Mouse (Mus musculus): ENCODE data around the gene Hcar2. TPM values are rescaled to one million over a fixed set of nuclear protein-coding genes. Genes with fewer than 3 reads are reported as not detected.

Hcar2 gene
- polyA plus RNA-seq, 1 experiment from 2014 or later = not detected

DNA sequence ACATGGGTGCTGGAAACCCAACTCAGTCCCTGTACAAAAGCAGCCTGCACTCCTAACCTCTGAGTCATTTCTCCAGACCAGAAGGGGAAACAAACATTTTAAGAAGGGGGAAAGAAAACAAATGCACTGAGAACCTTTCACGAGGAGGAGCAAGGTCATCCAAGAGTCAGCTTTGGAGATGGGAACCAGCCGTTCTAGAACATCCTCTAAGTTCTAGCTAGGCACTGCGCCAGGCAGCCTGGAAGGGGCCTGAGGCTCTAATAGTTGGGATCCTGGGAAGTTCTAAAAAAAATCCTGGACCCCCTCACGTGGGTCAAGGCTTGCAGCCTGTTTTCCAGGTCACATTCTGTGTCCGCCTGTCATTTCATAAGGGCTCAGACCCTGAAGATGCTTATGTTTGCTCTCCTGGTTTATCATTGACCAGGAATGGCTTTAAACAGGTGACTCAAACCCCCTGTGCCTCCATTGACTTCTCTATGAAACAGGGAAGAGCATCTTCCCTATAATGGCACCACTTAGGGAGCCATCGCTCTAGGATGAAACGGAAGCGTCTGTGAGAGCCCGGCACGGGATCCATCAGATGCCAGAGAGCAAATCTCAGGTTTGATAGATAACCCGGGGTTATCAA, 11.3 kb downstream of the Hcar2 start:
- H3K27me3 ChIP-seq (ENCODE audit: poor library complexity, severe bottlenecking) = no peaks in the 10 kb centered on the region
- H3K27ac ChIP-seq = no peak overlapping the region
- H3K9me3 ChIP-seq = 0 out of 2 replicates have a peak, but pooled peaks cover 6% of the 10 kb centered on the region
- H3K4me1 ChIP-seq = peaks cover 2% of the 10 kb centered on the region; the same call in 1 of the 2 replicates
- H3K4me3 ChIP-seq = no peak overlapping the region
- WGBS = 92% methylated on average over 11 of the region's 11 CpGs
- no peaks in the 10 kb centered on the region for H3K36me3 ChIP-seq (replicated peaks)
- no peak for DNase-seq (ENCODE audit: extremely low spot score, low spot score)

DNA sequence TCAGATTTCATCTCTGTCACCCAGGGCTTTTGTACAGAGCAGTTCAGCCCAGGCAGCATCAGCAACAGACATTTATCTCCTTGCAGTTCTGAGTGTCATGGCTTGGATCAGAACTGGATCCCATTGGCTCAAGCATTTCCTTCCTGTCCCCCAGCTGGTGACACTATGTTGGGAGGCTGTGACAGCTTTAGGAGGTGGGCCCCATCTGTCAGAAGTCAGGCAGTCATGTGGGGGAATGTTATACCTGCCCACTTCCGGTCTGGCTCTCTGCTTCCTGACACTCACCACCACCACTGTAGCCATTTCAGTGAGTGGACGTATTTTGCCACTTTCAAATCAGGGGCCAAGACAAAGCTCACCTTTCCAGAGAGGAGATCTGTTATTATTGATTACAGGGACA, 13.9 kb downstream of the Hcar2 start:
- WGBS = 67% methylated on average over 2 of the region's 2 CpGs
- Histone ChIP-seq H3K27ac (no peak overlapping the region), H3K4me1 (no peaks in the 10 kb centered on the region), H3K36me3 (replicated peaks) (no peaks in the 10 kb centered on the region), H3K4me3 (no peak overlapping the region), H3K27me3 (ENCODE audit: poor library complexity, severe bottlenecking) (no peaks in the 10 kb centered on the region), H3K9me3 (0 out of 2 replicates have a peak, but pooled peaks cover 6% of the 10 kb centered on the region)
- DNase-seq (ENCODE audit: extremely low spot score, low spot score) = no peak

DNA sequence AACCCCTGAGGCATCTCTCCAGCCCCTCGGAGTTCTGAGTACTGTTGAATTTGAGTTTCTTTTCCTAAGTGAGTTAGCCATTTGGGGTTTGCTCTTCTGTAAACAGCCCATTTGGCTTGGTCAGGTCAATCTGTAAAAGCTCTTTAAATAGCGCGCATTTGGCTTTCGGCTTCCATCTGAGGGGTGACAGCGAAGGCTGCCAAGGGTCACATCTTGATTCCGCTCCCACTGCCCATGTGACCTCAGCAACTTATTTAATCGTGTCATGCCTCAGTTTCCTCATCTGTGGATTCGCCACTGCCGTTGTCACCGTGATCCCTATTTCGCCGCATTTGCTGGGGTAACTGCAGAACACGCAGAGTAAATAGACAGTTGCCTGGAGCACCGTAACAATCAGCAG, 21.0 kb downstream of the Hcar2 start:
- Histone ChIP-seq H3K4me1 (0 out of 2 replicates have a peak, but pooled peaks cover 9% of the 10 kb centered on the region), H3K36me3 (replicated peaks) (no peaks in the 10 kb centered on the region), H3K27ac (no peak overlapping the region), H3K4me3 (no peak overlapping the region), H3K27me3 (ENCODE audit: poor library complexity, severe bottlenecking) (no peaks in the 10 kb centered on the region), H3K9me3 (no peaks in the 10 kb centered on the region)
- DNase-seq (ENCODE audit: extremely low spot score, low spot score) = no peak
- WGBS = 96% methylated on average over 14 of the region's 14 CpGs

DNA sequence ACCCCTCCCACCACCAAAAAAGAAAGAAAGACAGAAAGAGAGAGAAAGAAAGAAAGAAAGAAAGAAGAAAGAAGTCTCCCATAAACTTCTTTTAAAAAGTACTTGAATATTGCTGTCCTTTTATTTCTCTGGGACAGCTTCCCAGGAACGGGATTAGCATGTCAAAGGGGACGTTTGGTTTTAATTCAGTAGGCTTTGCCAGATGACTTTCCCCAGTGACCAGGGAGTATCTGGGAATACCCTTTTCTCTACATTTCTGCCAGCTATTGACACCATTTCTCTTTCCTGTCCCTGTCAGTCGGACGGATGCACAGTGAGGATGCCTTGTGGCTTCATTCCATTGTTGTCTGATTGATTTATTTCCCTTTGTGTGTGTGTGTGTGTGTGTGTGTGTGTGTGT, 21.5 kb downstream of the Hcar2 start:
- DNase-seq (ENCODE audit: extremely low spot score, low spot score) = no peak
- Histone ChIP-seq H3K4me3 (no peak overlapping the region), H3K9me3 (no peaks in the 10 kb centered on the region), H3K27ac (no peak overlapping the region), H3K4me1 (0 out of 2 replicates have a peak, but pooled peaks cover 9% of the 10 kb centered on the region), H3K27me3 (ENCODE audit: poor library complexity, severe bottlenecking) (no peaks in the 10 kb centered on the region), H3K36me3 (replicated peaks) (no peaks in the 10 kb centered on the region)
- WGBS = 60% methylated on average over 4 of the region's 4 CpGs

DNA sequence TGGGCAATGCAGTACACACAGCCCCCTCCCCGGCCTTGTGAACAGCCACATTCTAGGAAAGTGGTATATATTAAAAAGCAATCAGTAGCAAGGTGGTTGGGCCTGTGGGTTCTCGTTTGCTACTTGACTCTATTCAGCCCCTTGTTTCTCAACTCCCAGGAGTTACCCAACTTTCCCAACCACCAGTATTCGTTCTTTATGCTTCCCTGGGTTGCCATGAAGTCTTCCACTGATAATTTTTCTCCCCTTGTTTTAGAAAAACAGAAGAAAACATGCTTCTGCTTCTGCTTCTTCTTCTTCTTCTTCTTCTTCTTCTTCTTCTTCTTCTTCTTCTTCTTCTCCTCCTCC, 22.4 kb downstream of the Hcar2 start:
- Histone ChIP-seq H3K36me3 (replicated peaks) (no peaks in the 10 kb centered on the region), H3K27me3 (ENCODE audit: poor library complexity, severe bottlenecking) (no peaks in the 10 kb centered on the region), H3K4me1 (0 out of 2 replicates have a peak, but pooled peaks cover 9% of the 10 kb centered on the region), H3K4me3 (no peak overlapping the region), H3K9me3 (no peaks in the 10 kb centered on the region), H3K27ac (no peak overlapping the region)
- 83% methylated on average over 3 of the region's 3 CpGs for WGBS
- no peak for DNase-seq (ENCODE audit: extremely low spot score, low spot score)

DNA sequence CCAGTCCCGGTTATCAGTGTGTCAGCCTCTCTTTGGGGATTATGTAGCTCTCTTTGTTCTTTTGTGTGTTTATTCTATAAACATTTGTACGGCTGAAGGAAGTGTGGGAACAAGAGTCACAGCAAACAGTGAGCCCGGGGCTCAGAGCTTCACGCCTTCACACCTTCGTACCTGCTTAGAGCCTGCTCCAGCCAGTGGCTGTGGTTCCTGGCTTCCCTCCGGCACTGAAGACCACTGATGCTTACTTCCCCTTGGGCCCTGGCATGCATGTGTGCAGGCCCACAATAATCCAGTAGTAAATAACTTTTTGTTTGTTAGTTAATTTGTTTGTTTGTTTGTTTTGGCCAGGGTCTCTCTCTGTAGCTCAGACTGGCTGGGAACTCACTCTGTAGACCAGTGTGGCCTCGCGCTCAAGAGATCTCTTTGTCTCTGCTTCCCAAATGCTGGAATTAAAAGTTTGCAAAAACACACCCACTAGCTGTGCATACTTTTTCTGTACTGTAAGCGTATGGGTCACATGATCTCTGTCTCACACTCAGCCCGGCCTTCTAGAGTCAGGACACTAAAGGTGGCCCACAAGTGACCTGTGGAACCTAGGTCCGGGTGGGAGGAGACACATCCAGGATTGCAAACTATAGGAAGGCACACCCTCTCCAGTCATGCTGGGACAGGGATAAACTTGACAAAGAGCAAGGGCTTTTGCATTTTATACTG, 22.9 kb downstream of the Hcar2 start:
- 82% methylated on average over 11 of the region's 11 CpGs for WGBS
- H3K4me1 ChIP-seq = 0 out of 2 replicates have a peak, but pooled peaks cover 13% of the 10 kb centered on the region

DNA sequence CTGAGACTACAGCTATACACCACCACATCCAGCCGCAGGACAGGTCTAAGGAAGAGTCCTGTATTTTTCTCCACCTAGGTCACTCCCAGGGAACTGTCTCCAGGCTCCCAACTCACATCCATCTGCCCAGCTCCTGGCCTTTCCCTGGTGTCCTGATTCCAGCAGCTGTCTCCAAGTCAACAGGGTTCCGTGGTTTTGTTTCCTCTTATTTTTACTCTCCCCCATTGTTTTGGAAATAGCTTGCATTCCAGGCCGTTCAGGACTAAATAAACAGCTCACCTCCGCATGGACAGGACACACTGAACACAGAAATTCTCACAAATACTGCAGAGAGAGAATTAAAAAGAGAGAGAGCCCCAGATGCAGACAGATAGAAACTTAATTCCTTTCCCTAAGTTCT, 27.9 kb downstream of the Hcar2 start:
- no peak for DNase-seq (ENCODE audit: extremely low spot score, low spot score)
- H3K4me1 ChIP-seq = 0 out of 2 replicates have a peak, but pooled peaks cover 13% of the 10 kb centered on the region
- H3K27ac ChIP-seq = no peak overlapping the region
- H3K4me3 ChIP-seq = no peak overlapping the region
- no peaks in the 10 kb centered on the region for H3K9me3 ChIP-seq
- H3K27me3 ChIP-seq (ENCODE audit: poor library complexity, severe bottlenecking) = no peaks in the 10 kb centered on the region
- 64% methylated on average over 4 of the region's 4 CpGs for WGBS
- no peaks in the 10 kb centered on the region for H3K36me3 ChIP-seq (replicated peaks)

More for the DNA sequence above, 22.9 kb downstream of the Hcar2 start:
- no peak overlapping the region for H3K27ac ChIP-seq
- H3K4me3 ChIP-seq = no peak overlapping the region
- no peak for DNase-seq (ENCODE audit: extremely low spot score, low spot score)
- H3K27me3 ChIP-seq (ENCODE audit: poor library complexity, severe bottlenecking) = no peaks in the 10 kb centered on the region
- no peaks in the 10 kb centered on the region for H3K36me3 ChIP-seq (replicated peaks)
- H3K9me3 ChIP-seq = no peaks in the 10 kb centered on the region

DNA sequence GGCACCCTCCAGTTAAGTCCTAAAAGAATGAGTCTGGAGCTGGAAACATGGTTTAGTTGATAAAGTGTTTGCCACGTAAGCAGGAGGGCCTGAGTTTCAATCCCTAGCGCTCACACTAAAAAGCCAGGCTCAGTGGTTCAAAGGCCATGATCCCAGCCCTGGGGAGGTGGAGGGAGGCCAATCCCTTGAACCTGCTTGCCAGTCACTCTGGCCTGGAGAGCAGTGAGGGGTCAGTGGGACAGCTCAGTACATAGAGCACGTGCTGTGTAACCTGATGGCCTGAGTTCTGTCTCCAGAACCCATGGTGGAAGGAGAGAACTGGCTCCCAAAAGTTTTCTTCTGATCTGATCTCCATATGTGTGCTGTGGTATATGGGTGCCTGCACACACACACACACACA, 30.5 kb downstream of the Hcar2 start:
- no peaks in the 10 kb centered on the region for H3K36me3 ChIP-seq (replicated peaks)
- H3K4me1 ChIP-seq = 0 out of 2 replicates have a peak, but pooled peaks cover 8% of the 10 kb centered on the region
- whole genome bisulfite sequencing = 77% methylated on average over 3 of the region's 3 CpGs
- H3K4me3 ChIP-seq = no peak overlapping the region
- no peak overlapping the region for H3K27ac ChIP-seq
- no peaks in the 10 kb centered on the region for H3K27me3 ChIP-seq (ENCODE audit: poor library complexity, severe bottlenecking)
- DNase-seq (ENCODE audit: extremely low spot score, low spot score) = no peak
- no peaks in the 10 kb centered on the region for H3K9me3 ChIP-seq

DNA sequence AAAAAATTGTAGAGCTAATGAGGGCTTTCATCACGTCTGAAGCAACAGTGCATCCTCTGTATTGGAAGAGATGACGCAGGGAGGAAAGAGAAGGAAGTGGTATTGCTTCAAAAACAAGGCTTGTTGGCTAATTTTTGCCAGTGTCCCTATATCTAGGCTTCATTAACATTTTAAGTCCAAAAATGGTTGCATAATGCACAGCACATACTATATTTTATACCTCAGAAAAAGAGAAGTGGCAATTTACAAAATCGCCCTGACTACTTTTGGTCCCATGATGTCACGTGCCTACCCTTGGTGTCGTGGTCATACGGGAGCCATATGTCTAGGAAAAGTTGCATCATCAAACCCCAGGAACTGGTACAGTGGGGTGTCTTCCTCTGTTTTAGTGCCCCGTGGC, 33.0 kb downstream of the Hcar2 start:
- H3K4me3 ChIP-seq = no peak overlapping the region
- H3K9me3 ChIP-seq = no peaks in the 10 kb centered on the region
- H3K27ac ChIP-seq = no peak overlapping the region
- H3K27me3 ChIP-seq (ENCODE audit: poor library complexity, severe bottlenecking) = no peaks in the 10 kb centered on the region
- H3K4me1 ChIP-seq = 0 out of 2 replicates have a peak, but pooled peaks cover 3% of the 10 kb centered on the region
- DNase-seq (ENCODE audit: extremely low spot score, low spot score) = no peak
- no peaks in the 10 kb centered on the region; the same call in 1 of the 2 replicates for H3K36me3 ChIP-seq (replicated peaks)
- 91% methylated on average over 7 of the region's 7 CpGs for WGBS

DNA sequence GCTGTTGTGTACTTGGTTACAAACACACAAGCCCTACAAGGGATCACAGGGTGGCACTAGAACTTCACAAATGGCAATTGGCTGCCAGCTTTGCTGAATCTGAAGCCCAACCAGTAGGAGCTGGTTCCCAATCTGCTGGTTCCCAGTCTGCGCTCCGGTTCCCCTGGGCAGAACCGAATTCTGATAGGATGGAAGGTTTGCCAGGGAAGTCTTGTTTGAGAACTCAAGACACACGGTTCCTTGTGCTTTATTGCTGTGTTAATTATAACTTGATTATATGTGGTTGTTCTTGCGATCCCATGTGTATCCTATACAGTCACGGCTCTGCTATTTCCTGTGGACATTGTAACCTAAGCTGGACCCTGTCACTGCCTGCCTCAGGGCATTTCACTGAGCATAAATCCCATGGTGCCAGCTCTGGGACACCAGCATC, 37.6 kb downstream of the Hcar2 start:
- Histone ChIP-seq H3K27me3 (ENCODE audit: poor library complexity, severe bottlenecking) (no peaks in the 10 kb centered on the region), H3K27ac (no peak overlapping the region), H3K4me1 (no peaks in the 10 kb centered on the region), H3K4me3 (no peak overlapping the region), H3K9me3 (no peaks in the 10 kb centered on the region), H3K36me3 (replicated peaks) (peaks cover 10% of the 10 kb centered on the region)
- WGBS = 75% methylated on average over 6 of the region's 6 CpGs
- no peak for DNase-seq (ENCODE audit: extremely low spot score, low spot score)

DNA sequence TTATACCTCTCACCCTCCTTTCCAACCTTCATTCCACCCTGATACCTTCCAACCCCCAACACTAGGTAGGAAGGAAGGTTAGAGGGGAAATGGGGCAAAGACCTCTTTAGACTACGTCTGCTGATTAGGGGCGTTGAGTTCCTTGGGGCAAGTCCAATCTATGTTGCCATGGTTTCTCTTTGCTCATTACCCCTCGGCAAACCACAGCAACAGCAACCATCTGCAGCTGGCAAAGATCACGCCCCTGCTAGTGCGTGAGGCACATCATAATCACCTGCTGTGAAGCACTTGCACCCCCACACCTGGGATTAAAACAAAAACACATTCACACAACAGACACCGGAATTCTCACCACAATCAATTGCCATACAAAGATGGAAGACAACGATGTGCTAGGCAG, 42.6 kb downstream of the Hcar2 start:
- Histone ChIP-seq H3K27me3 (ENCODE audit: poor library complexity, severe bottlenecking) (no peaks in the 10 kb centered on the region), H3K4me3 (no peak overlapping the region), H3K9me3 (no peaks in the 10 kb centered on the region), H3K4me1 (no peaks in the 10 kb centered on the region), H3K27ac (no peak overlapping the region), H3K36me3 (replicated peaks) (peaks cover 60% of the 10 kb centered on the region)
- WGBS = 78% methylated on average over 7 of the region's 7 CpGs
- DNase-seq (ENCODE audit: extremely low spot score, low spot score) = no peak

DNA sequence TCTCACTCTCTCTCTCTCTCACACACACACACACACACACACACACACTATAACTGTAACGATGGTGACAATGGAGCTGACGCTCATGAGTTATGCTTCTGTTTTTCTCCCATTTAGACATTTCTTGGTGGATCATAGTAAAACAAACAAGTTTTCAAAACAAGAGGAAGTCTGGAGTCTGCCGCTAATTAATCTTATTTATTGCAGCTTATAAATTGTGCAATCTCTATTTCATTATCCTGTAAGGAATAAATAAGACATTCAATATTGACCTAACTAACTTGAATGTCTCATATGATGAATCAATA, 44.1 kb downstream of the Hcar2 start:
- no peak overlapping the region for H3K27ac ChIP-seq
- H3K36me3 ChIP-seq (replicated peaks) = peaks cover 75% of the 10 kb centered on the region
- no peaks in the 10 kb centered on the region for H3K9me3 ChIP-seq
- H3K4me3 ChIP-seq = no peak overlapping the region
- no peak for DNase-seq (ENCODE audit: extremely low spot score, low spot score)
- H3K4me1 ChIP-seq = no peaks in the 10 kb centered on the region
- H3K27me3 ChIP-seq (ENCODE audit: poor library complexity, severe bottlenecking) = no peaks in the 10 kb centered on the region
- WGBS = 97% methylated on average over 3 of the region's 3 CpGs

DNA sequence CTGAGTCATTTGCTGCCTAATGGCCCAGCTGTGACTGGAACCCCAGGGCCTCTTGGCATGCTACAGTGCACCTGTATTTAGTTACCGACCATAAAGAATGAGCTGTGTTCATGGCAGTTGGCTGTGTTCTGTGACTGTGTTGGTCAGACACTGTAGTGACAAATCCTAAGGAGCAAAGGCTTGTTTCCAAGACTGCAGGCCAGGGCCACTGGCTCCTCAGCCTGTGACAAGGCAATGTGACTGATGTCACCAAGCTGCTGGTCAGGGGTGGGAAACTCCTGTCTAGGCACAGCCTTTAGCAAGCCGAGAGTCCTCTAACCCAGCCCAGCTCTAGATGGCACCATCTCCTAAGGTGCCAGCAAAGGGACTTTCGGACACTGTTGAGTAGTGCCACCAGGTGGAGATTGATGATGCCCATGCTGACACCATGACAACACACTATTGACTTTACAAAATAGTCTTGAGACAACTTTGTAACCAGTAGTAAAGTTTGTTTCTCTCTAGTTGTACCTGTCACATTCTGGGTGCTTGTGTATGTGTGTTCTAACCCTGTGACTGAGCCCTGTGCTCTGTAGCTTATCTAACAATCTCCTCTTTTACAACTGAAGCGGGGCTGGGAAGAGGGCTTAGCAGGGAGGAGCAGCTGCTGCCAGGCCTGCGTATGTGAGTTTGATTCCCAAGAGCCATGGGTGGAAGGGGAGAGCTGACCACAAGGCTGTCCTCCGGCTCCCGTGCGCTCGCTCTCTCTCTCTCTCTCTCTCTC, 44.6 kb downstream of the Hcar2 start:
- no peak for DNase-seq (ENCODE audit: extremely low spot score, low spot score)
- 94% methylated on average over 9 of the region's 9 CpGs for WGBS
- H3K4me1 ChIP-seq = no peaks in the 10 kb centered on the region
- H3K4me3 ChIP-seq = no peak overlapping the region
- H3K9me3 ChIP-seq = no peaks in the 10 kb centered on the region
- no peak overlapping the region for H3K27ac ChIP-seq
- H3K36me3 ChIP-seq (replicated peaks) = peaks cover 80% of the 10 kb centered on the region
- no peaks in the 10 kb centered on the region for H3K27me3 ChIP-seq (ENCODE audit: poor library complexity, severe bottlenecking)

Measured in forebrain, embryonic 10.5 days (tissue).